Mouse (Mus musculus) lung, postnatal 0 days (tissue): ENCODE results near the gene Spryd3.

Source experiments
- CTCF ChIP-seq: IDR thresholded peaks from 2 replicates; pipeline ENCODE4 v1.5.1; 2016; ENCODE audit warnings: antibody characterized with exemption, mild to moderate bottlenecking
- EP300 ChIP-seq: IDR thresholded peaks from 2 replicates; pipeline ENCODE4 v1.6.1; 2016; ENCODE audit warnings: antibody characterized with exemption, mild to moderate bottlenecking, control low read depth

DNA sequence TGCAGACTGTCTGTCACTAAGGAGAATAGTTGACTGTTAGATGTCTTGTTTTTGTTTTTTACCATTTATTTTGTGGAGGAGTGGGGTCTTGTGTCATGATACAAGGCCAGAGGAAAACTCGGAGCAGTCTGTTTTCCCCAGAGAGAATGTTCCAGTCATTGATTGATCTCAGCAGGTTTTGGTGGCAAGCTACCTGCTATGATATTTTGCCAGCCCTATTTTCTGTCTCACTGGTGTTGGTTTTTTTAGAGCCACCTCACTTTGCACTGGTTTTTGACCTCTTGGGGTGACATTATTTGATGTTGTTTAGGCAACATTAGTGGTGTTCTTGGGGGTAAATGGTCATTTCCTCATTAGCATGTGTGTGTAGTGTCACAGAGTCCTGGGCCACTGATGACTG lies 44.3 kb downstream of the Spryd3 start:
- TF ChIP-seq CTCF = no peak
- no peak for TF ChIP-seq EP300
